Mouse (Mus musculus) heart, embryonic 16.5 days (tissue): ENCODE measurements around the gene Clpp. TPM values are rescaled to one million over a fixed set of nuclear protein-coding genes. Genes with fewer than 3 reads are reported as not detected.

ENCODE experiments used
- ATAC-seq: fragments of 200-750 bp; cut with Nextera tagmentation; replicated peaks from 2 replicates; pipeline ENCODE4 v1.8.0; 2017; ENCODE audit warnings: moderate number of reproducible peaks; ENCODE audit not compliant: insufficient read depth, low FRiP score; ENCODE audit errors: extremely low read depth
- H3K27ac ChIP-seq: fragments of 300-500 bp; sonication (generic); 2 replicates; pipeline ENCODE4 v1.5.1; 2014; ENCODE audit warnings: mild to moderate bottlenecking, low read length, control low read depth, moderate library complexity
- H3K27me3 ChIP-seq: fragments of 300-500 bp; sonication (generic); 2 replicates; pipeline ENCODE4 v1.6.1; 2014; ENCODE audit warnings: low read length, mixed read lengths; ENCODE audit not compliant: control insufficient read depth, insufficient read depth
- H3K36me3 ChIP-seq: fragments of 300-500 bp; sonication (generic); 2 replicates; pipeline ENCODE4 v1.6.1; 2014; ENCODE audit not compliant: control insufficient read depth, insufficient read depth
- H3K4me1 ChIP-seq: fragments of 300-500 bp; sonication (generic); 2 replicates; pipeline ENCODE4 v1.6.1; 2014; ENCODE audit warnings: low read length, mixed read lengths; ENCODE audit not compliant: control insufficient read depth, insufficient read depth
- H3K4me2 ChIP-seq: fragments of 300-500 bp; sonication (generic); 2 replicates; pipeline ENCODE4 v1.6.1; 2014; ENCODE audit warnings: low read depth, mild to moderate bottlenecking, control low read depth, low read length
- H3K4me3 ChIP-seq: fragments of 300-500 bp; sonication (generic); 2 replicates; pipeline ENCODE4 v1.5.1; 2014; ENCODE audit warnings: mild to moderate bottlenecking, control low read depth, low read length
- H3K9ac ChIP-seq: fragments of 300-500 bp; sonication (generic); 2 replicates; pipeline ENCODE4 v1.6.1; 2014; ENCODE audit warnings: low read length, control low read depth
- H3K9me3 ChIP-seq: fragments of 300-500 bp; sonication (generic); replicated peaks from 2 replicates; pipeline ENCODE4 v1.6.1; 2016; ENCODE audit warnings: low read length; ENCODE audit not compliant: control insufficient read depth
- WGBS: fragments of 180-500 bp; shearing (Covaris S2); extraction: QIAGEN DNeasy Blood & Tissue Kit; methylation state at CpG from one replicate; pipeline ENCODE4 v1.1.7; 2014; 5-methylcytosine and 5-hydroxymethylcytosine counted together
- polyA plus RNA-seq: library from polyadenylated mRNA; unstranded; fragments of >200 nt; fragmentation: Nextera tagmentation; extraction: Ambion mirVana; gene quantifications from 2 replicates; pipeline ENCODE4 v1.2.1, GENCODE M21; 2015

Gene Clpp
- polyA plus RNA-seq, 1 experiment from 2014 or later = 117 TPM

- no peaks in the 10 kb centered on the region; the same call in 1 of the 2 replicates for H3K27me3 ChIP-seq
- H3K36me3 ChIP-seq = no peaks in the 10 kb centered on the region
- H3K9ac ChIP-seq = no peak overlapping the region
- no peak overlapping the region for H3K4me2 ChIP-seq
- 60% methylated on average over 3 of the region's 3 CpGs for WGBS
- no peak overlapping the region for H3K27ac ChIP-seq
- ATAC-seq = no peak
- no peak overlapping the region for H3K4me3 ChIP-seq
- H3K9me3 ChIP-seq = no peaks in the 10 kb centered on the region
- H3K4me1 ChIP-seq = no peaks in the 10 kb centered on the region
These were observed 20.8 kb upstream of the Clpp start for GRCm38 (mm10) chr17:56969321-56969720.

DNA sequence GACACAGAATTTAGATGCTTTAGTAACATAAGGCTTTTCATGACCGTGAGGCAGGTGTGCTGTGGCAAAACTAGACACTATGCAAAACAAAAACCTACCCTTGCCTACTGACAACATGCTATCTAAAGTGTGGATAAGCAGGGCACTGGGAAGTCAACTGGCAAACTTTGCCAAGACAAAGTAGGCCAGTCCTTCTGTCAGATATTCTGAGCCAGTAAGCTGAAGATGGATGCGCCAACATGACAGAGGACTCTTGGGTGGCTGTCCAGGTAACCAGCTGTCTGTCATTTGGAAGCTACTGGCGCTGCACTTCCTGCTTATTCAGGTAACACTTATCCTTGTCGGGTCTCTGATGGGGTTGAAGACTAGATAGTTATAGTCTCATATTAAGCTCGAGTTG lies 20.0 kb upstream of the Clpp start:
- Histone ChIP-seq H3K27me3 (no peaks in the 10 kb centered on the region; the same call in 1 of the 2 replicates), H3K9ac (no peak overlapping the region), H3K36me3 (no peaks in the 10 kb centered on the region), H3K4me3 (no peak overlapping the region), H3K9me3 (no peaks in the 10 kb centered on the region), H3K27ac (no peak overlapping the region), H3K4me1 (no peaks in the 10 kb centered on the region), H3K4me2 (no peak overlapping the region)
- ATAC-seq = no peak
- 60% methylated on average over 5 of the region's 5 CpGs for WGBS

DNA sequence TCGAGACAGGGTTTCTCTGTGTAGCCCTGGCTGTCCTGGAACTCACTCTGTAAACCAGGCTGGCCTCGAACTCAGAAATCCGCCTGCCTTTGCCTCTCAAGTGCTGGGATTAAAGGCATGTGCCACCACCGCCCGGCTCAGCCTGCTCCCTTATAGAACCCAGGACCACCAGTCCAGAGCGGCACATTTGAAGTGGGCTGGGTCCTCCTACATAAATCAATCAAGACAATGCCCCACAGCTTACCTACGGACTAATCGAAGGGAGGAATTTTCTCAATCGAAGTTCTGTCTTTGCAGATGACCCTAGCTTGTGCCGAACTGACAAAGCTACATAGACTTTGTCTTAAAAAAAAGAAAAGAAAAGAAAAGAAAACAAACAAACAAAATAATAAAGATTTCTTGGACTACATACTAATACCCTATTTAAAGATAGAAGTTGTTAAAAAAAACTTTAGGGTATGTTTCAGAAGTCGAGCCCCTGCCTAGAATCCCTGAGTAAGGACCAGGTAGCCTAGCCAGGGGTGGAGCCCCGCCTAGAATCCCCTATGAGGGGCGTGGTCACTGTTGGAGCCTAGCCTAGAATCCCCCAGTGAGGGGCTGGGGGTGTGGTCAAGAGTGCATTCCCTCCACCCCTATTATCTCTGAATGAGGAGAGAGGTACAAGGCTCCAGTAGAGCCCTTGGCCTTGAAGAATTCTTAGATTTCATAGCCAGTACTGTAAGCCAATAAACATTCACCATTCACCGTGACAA lies 16.0 kb upstream of the Clpp start:
- no peaks in the 10 kb centered on the region for H3K9me3 ChIP-seq
- no peaks in the 10 kb centered on the region; the same call in 1 of the 2 replicates for H3K27me3 ChIP-seq
- no peak overlapping the region for H3K9ac ChIP-seq
- no peaks in the 10 kb centered on the region for H3K4me1 ChIP-seq
- ATAC-seq = no peak
- H3K4me2 ChIP-seq = no peak overlapping the region
- H3K36me3 ChIP-seq = no peaks in the 10 kb centered on the region
- H3K4me3 ChIP-seq = no peak overlapping the region
- 57% methylated on average over 12 of the region's 14 CpGs for WGBS
- no peak overlapping the region for H3K27ac ChIP-seq

GRCm38 (mm10) chr17:56974708-56975240 lies 15.3 kb upstream of the Clpp start:
- Histone ChIP-seq H3K4me2 (no peak overlapping the region), H3K27ac (no peak overlapping the region), H3K36me3 (no peaks in the 10 kb centered on the region), H3K27me3 (no peaks in the 10 kb centered on the region; the same call in 1 of the 2 replicates), H3K4me1 (no peaks in the 10 kb centered on the region), H3K9me3 (no peaks in the 10 kb centered on the region), H3K9ac (no peak overlapping the region), H3K4me3 (no peak overlapping the region)
- no peak for ATAC-seq
- WGBS = 66% methylated on average over 5 of the region's 5 CpGs

DNA sequence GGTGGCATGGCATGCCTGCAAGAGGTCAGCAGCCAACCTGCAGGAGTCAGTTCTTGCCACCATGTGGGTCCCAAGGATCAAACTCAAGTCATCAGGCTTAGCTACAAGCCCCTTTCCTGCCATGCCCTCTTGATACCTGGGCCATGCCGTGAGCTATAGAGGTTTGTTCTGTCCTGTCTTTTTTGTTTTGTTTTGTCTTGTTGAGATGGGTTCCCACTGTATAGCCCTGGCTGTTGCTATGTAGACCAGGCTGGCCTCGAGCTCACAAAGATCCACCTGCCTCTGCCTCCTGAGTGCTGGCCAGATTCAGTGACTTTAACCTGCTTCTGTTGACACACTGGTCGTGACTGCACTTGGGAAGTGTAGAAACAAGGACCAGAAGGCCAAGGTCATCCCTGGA lies 14.7 kb upstream of the Clpp start:
- ATAC-seq = no peak
- H3K27me3 ChIP-seq = no peaks in the 10 kb centered on the region; the same call in 1 of the 2 replicates
- H3K36me3 ChIP-seq = no peaks in the 10 kb centered on the region
- no peak overlapping the region for H3K4me3 ChIP-seq
- no peaks in the 10 kb centered on the region for H3K9me3 ChIP-seq
- H3K9ac ChIP-seq = no peak overlapping the region
- WGBS = 66% methylated on average over 3 of the region's 3 CpGs
- H3K27ac ChIP-seq = no peak overlapping the region
- no peak overlapping the region for H3K4me2 ChIP-seq
- no peaks in the 10 kb centered on the region for H3K4me1 ChIP-seq

- Histone ChIP-seq H3K4me3 (no peak overlapping the region), H3K27me3 (no peaks in the 10 kb centered on the region; the same call in 1 of the 2 replicates), H3K4me1 (no peaks in the 10 kb centered on the region), H3K4me2 (no peak overlapping the region), H3K36me3 (no peaks in the 10 kb centered on the region), H3K9me3 (no peaks in the 10 kb centered on the region), H3K27ac (no peak overlapping the region), H3K9ac (no peak overlapping the region)
- 65% methylated on average over 8 of the region's 8 CpGs for WGBS
- ATAC-seq = no peak
These were observed 13.3 kb upstream of the Clpp start for GRCm38 (mm10) chr17:56976531-56977390.

GRCm38 (mm10) chr17:56979524-56979923 lies 10.6 kb upstream of the Clpp start:
- Histone ChIP-seq H3K27me3 (no peaks in the 10 kb centered on the region), H3K4me1 (no peaks in the 10 kb centered on the region), H3K4me3 (no peak overlapping the region), H3K9me3 (no peaks in the 10 kb centered on the region), H3K9ac (no peak overlapping the region), H3K4me2 (no peak overlapping the region), H3K36me3 (no peaks in the 10 kb centered on the region), H3K27ac (no peak overlapping the region)
- 27% methylated on average over 7 of the region's 8 CpGs for WGBS
- ATAC-seq = no peak

- Histone ChIP-seq H3K9ac (no peak overlapping the region), H3K27me3 (no peaks in the 10 kb centered on the region), H3K36me3 (no peaks in the 10 kb centered on the region), H3K4me2 (no peak overlapping the region), H3K4me3 (no peak overlapping the region), H3K27ac (no peak overlapping the region), H3K9me3 (no peaks in the 10 kb centered on the region), H3K4me1 (no peaks in the 10 kb centered on the region)
- ATAC-seq = no peak
- WGBS = 69% methylated on average over 7 of the region's 7 CpGs
These were observed 9.1 kb upstream of the Clpp start for GRCm38 (mm10) chr17:56981049-56981448.

- 61% methylated on average over 5 of the region's 5 CpGs for WGBS
- ATAC-seq = no peak; the same call in 1 of the 2 replicates
- H3K9me3 ChIP-seq = no peaks in the 10 kb centered on the region
- no peaks in the 10 kb centered on the region for H3K4me1 ChIP-seq
- H3K27ac ChIP-seq = no peak within 1 kb of the TSS
- H3K4me2 ChIP-seq = no peak within 1 kb of the TSS
- H3K9ac ChIP-seq = no peak within 1 kb of the TSS
- H3K27me3 ChIP-seq = no peaks in the 10 kb centered on the region
- no peak within 1 kb of the TSS for H3K4me3 ChIP-seq
- H3K36me3 ChIP-seq = no peaks in the 10 kb centered on the region
These were observed 8.1 kb upstream of the Clpp start, which contains the start of gene Acer1 for GRCm38 (mm10) chr17:56982013-56982412. Gene Acer1 (minus strand): TSS chr17:56982126.
